Mouse (Mus musculus) forebrain, embryonic 11.5 days (tissue): Measurements from ENCODE around the gene Parn. TPM values are rescaled to one million over a fixed set of nuclear protein-coding genes. Genes with fewer than 3 reads are reported as not detected.

ENCODE experiments used
- ATAC-seq: fragments of 200-750 bp; cut with Nextera tagmentation; replicated peaks from 2 replicates; pipeline ENCODE4 v1.8.0; 2017; ENCODE audit warnings: moderate TSS enrichment; ENCODE audit not compliant: low FRiP score
- DNase-seq: peaks from one replicate; pipeline ENCODE4 v3.0.0-alpha.2; 2017; ENCODE audit warnings: low spot score
- H3K27ac ChIP-seq: fragments of 300-500 bp; sonication (generic); 2 replicates; pipeline ENCODE4 v1.5.1; 2014; ENCODE audit warnings: low read depth, low read length
- H3K27me3 ChIP-seq: fragments of 300-500 bp; sonication (generic); 2 replicates; pipeline ENCODE4 v1.6.1; 2014; ENCODE audit warnings: mild to moderate bottlenecking, low read length, mixed read lengths; ENCODE audit not compliant: control insufficient read depth, insufficient read depth
- H3K36me3 ChIP-seq: fragments of 300-500 bp; sonication (generic); 2 replicates; pipeline ENCODE4 v1.6.1; 2014; ENCODE audit warnings: mild to moderate bottlenecking, low read length, moderate library complexity, mixed read lengths; ENCODE audit not compliant: control insufficient read depth, insufficient read depth
- H3K4me1 ChIP-seq: fragments of 300-500 bp; sonication (generic); replicated peaks from 2 replicates; pipeline ENCODE4 v1.6.1; 2014; ENCODE audit warnings: low read length, mixed read lengths; ENCODE audit not compliant: control insufficient read depth, insufficient read depth
- H3K4me2 ChIP-seq: fragments of 300-500 bp; sonication (generic); 2 replicates; pipeline ENCODE4 v1.6.1; 2014; ENCODE audit warnings: low read depth, mild to moderate bottlenecking, low read length, moderate library complexity, mixed read lengths; ENCODE audit not compliant: severe bottlenecking
- H3K4me3 ChIP-seq: fragments of 300-500 bp; sonication (generic); 2 replicates; pipeline ENCODE4 v1.5.1; 2014; ENCODE audit warnings: low read depth, low read length
- H3K9ac ChIP-seq: fragments of 300-500 bp; sonication (generic); 2 replicates; pipeline ENCODE4 v1.6.1; 2014; ENCODE audit warnings: low read length
- H3K9me3 ChIP-seq: fragments of 300-500 bp; sonication (generic); 2 replicates; pipeline ENCODE4 v1.6.1; 2016; ENCODE audit warnings: low read length, mixed read lengths; ENCODE audit not compliant: control insufficient read depth
- WGBS: fragments of 180-500 bp; shearing (Covaris S2); extraction: QIAGEN DNeasy Blood & Tissue Kit; methylation state at CpG from one replicate; pipeline ENCODE4 v1.1.7; 2014; 5-methylcytosine and 5-hydroxymethylcytosine counted together
- polyA plus RNA-seq: library from polyadenylated mRNA; unstranded; fragments of >200 nt; fragmentation: Nextera tagmentation; extraction: Ambion mirVana; gene quantifications from 2 replicates; pipeline ENCODE4 v1.2.1, GENCODE M21; 2014

Parn gene
- polyA plus RNA-seq, 1 experiment from 2014 or later, result 44.1 TPM

- Histone ChIP-seq H3K27ac (no peak overlapping the region), H3K9me3 (no peaks in the 10 kb centered on the region), H3K27me3 (no peaks in the 10 kb centered on the region), H3K36me3 (no peaks in the 10 kb centered on the region), H3K9ac (no peak overlapping the region), H3K4me1 (no peaks in the 10 kb centered on the region), H3K4me2 (no peak overlapping the region), H3K4me3 (no peak overlapping the region)
- no peak for ATAC-seq
- no peak for DNase-seq
- WGBS, result 59% methylated on average over 2 of the region's 2 CpGs
These were observed 110.2 kb downstream of the Parn start for GRCm38 (mm10) chr16:13557784-13558183.

- no peak for ATAC-seq
- WGBS, result 88% methylated on average over 9 of the region's 9 CpGs
- H3K36me3 ChIP-seq, result no peaks in the 10 kb centered on the region
These were observed 111.0 kb downstream of the Parn start for GRCm38 (mm10) chr16:13556954-13557470.

GRCm38 (mm10) chr16:13556446-13556845 is 111.5 kb downstream of the Parn start:
- Histone ChIP-seq H3K36me3 (no peaks in the 10 kb centered on the region), H3K27me3 (no peaks in the 10 kb centered on the region), H3K4me2 (no peak overlapping the region), H3K4me3 (no peak overlapping the region), H3K9ac (no peak overlapping the region), H3K27ac (no peak overlapping the region), H3K4me1 (no peaks in the 10 kb centered on the region), H3K9me3 (no peaks in the 10 kb centered on the region)
- ATAC-seq (no peak), DNase-seq (no peak)
- 87% methylated on average over 7 of the region's 7 CpGs for WGBS

More at GRCm38 (mm10) chr16:13556954-13557470, 111.0 kb downstream of the Parn start:
- Histone ChIP-seq H3K9me3 (no peaks in the 10 kb centered on the region), H3K27ac (no peak overlapping the region), H3K27me3 (no peaks in the 10 kb centered on the region), H3K4me3 (no peak overlapping the region), H3K4me2 (no peak overlapping the region), H3K9ac (no peak overlapping the region), H3K4me1 (no peaks in the 10 kb centered on the region)
- DNase-seq, result no peak

- ATAC-seq (no peak), DNase-seq (no peak)
- H3K27ac ChIP-seq, result no peak overlapping the region
- no peak overlapping the region for H3K4me2 ChIP-seq
- peaks cover 3% of the 10 kb centered on the region; the same call in 1 of the 2 replicates for H3K36me3 ChIP-seq
- H3K4me1 ChIP-seq, result no peaks in the 10 kb centered on the region
- 89% methylated on average over 3 of the region's 3 CpGs for WGBS
- no peak overlapping the region for H3K4me3 ChIP-seq
- H3K9ac ChIP-seq, result no peak overlapping the region
- H3K27me3 ChIP-seq, result no peaks in the 10 kb centered on the region
- peaks cover 6% of the 10 kb centered on the region; the same call in 1 of the 2 replicates for H3K9me3 ChIP-seq
These were observed 117.3 kb downstream of the Parn start for GRCm38 (mm10) chr16:13550667-13551066.

- H3K4me3 ChIP-seq, result no peak overlapping the region
- no peak for ATAC-seq
- no peak overlapping the region for H3K4me2 ChIP-seq
- no peak overlapping the region for H3K9ac ChIP-seq
- DNase-seq, result no peak
- no peaks in the 10 kb centered on the region for H3K4me1 ChIP-seq
- H3K27ac ChIP-seq, result no peak overlapping the region
- WGBS, result 90% methylated on average over 2 of the region's 2 CpGs
- H3K9me3 ChIP-seq, result peaks cover 9% of the 10 kb centered on the region
- H3K27me3 ChIP-seq, result no peaks in the 10 kb centered on the region
- peaks cover 3% of the 10 kb centered on the region; the same call in 1 of the 2 replicates for H3K36me3 ChIP-seq
These were observed 118.0 kb downstream of the Parn start for GRCm38 (mm10) chr16:13549976-13550375.

GRCm38 (mm10) chr16:13541816-13542215 is 126.2 kb downstream of the Parn start:
- Histone ChIP-seq H3K4me3 (no peak overlapping the region), H3K9ac (no peak overlapping the region), H3K27ac (no peak overlapping the region), H3K27me3 (no peaks in the 10 kb centered on the region), H3K4me1 (no peaks in the 10 kb centered on the region), H3K9me3 (peaks cover 10% of the 10 kb centered on the region), H3K36me3 (peaks cover 3% of the 10 kb centered on the region; the same call in 1 of the 2 replicates), H3K4me2 (no peak overlapping the region)
- DNase-seq (no peak), ATAC-seq (no peak)
- 92% methylated on average over 4 of the region's 4 CpGs for WGBS

GRCm38 (mm10) chr16:13541121-13541747 is 126.7 kb downstream of the Parn start:
- Histone ChIP-seq H3K4me1 (no peaks in the 10 kb centered on the region), H3K9ac (no peak overlapping the region), H3K4me2 (no peak overlapping the region), H3K9me3 (peaks cover 4% of the 10 kb centered on the region), H3K27ac (no peak overlapping the region), H3K36me3 (no peaks in the 10 kb centered on the region; the same call in 1 of the 2 replicates), H3K27me3 (no peaks in the 10 kb centered on the region), H3K4me3 (no peak overlapping the region)
- WGBS, result 83% methylated on average over 15 of the region's 15 CpGs
- ATAC-seq (no peak), DNase-seq (no peak)

GRCm38 (mm10) chr16:13538933-13539648 is 128.9 kb downstream of the Parn start:
- 67% methylated on average over 9 of the region's 9 CpGs for WGBS
- no peaks in the 10 kb centered on the region for H3K4me1 ChIP-seq
- DNase-seq (no peak), ATAC-seq (no peak)
- no peaks in the 10 kb centered on the region; the same call in 1 of the 2 replicates for H3K36me3 ChIP-seq
- no peak overlapping the region for H3K4me2 ChIP-seq
- no peak overlapping the region for H3K9ac ChIP-seq
- H3K27ac ChIP-seq, result no peak overlapping the region
- no peaks in the 10 kb centered on the region for H3K27me3 ChIP-seq
- no peaks in the 10 kb centered on the region for H3K9me3 ChIP-seq
- no peak overlapping the region for H3K4me3 ChIP-seq
